ENCODE assay signal across 8 mouse cellular contexts in the genomic region with DNA sequence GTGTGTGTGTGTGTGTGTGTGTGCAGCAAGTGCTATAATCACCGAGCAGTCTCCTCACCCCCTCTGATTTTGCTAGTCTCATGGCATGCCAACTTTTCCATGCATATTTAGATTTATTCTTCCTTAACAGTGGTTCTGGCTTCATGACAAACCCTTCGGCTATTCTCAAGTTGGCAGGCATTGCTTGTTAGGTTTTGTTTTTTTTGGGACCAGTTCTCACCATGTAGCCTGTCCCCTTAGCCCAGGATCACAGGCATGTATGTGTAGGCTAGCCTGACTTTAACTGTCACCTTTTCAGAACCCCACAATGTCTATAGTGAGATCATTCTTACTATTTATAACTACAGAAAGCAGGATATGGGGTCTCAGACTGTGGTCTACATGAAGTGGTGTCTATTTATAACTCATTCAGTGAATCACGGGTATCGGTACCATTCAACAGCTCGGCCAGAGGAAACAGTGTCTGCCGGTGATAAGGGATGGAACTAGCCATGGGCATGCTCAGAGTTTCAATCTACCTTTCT.
A peak's percentile ranks its signal among the peaks of the same experiment; 100 is the strongest.
DNase-seq lines count a peak whose midpoint lies in the region; ATAC-seq lines count a peak whose summit lies in the region.

No protein-coding gene starts in this region.

- H3K9ac ChIP-seq in heart, embryonic 12.5 days: no peak overlapping the region

- DNase-seq in heart, postnatal 25 days (ENCODE audit: low spot score): no peak
- DNase-seq in left cerebral cortex, postnatal 4 days: peak; percentile 17
- no peak for DNase-seq in left cerebral cortex, adult 18-20 months (ENCODE audit: low spot score in 2 of 2)
- no peak for DNase-seq in gastrocnemius, postnatal 4 days (ENCODE audit: low spot score in 2 of 2)
- no peak for DNase-seq in ovary, postnatal 14 days (ENCODE audit: low spot score)

- no peak overlapping the region for H3K4me3 ChIP-seq in heart, embryonic 12.5 days

- peak overlapping the region; percentile 25; the same call in 1 of the 2 replicates for H3K4me2 ChIP-seq in heart, embryonic 12.5 days

- H3K9me3 ChIP-seq in heart, embryonic 12.5 days (replicated peaks): no peaks in the 10 kb centered on the region

- H3K27ac ChIP-seq in heart, embryonic 12.5 days (ENCODE audit: poor library complexity, severe bottlenecking): peak overlapping the region; percentile 77

- H3K27me3 ChIP-seq in heart, embryonic 12.5 days (replicated peaks): no peaks in the 10 kb centered on the region

- 14% methylated on average over 6 of the region's 6 CpGs for WGBS in heart, embryonic 12.5 days

- H3K36me3 ChIP-seq in heart, embryonic 12.5 days: no peaks in the 10 kb centered on the region

- peak; percentile 83 for ATAC-seq in heart, embryonic 12.5 days (ENCODE audit: insufficient number of reproducible peaks, low FRiP score)
- ATAC-seq in common myeloid progenitor, adult 5-6 weeks (replicated peaks; ENCODE audit: low read depth, poor library complexity, severe bottlenecking): peak; percentile 70
- ATAC-seq in megakaryocyte-erythroid progenitor cell, adult 5-6 weeks (replicated peaks; ENCODE audit: low FRiP score, low TSS enrichment, poor library complexity, severe bottlenecking): 0 out of 2 replicates have a peak, but pooled peaks have one; percentile 42

- intact Hi-C loops in heart, postnatal 25 days (cut with DNase I): no loop called here
- intact Hi-C loops in left cerebral cortex, postnatal 4 days (cut with DNase I): no loop called here

- peaks cover 33% of the 10 kb centered on the region for H3K4me1 ChIP-seq in heart, embryonic 12.5 days (replicated peaks)
